Mouse (Mus musculus): ENCODE results near the gene Tfg. TPM values are rescaled to one million over a fixed set of nuclear protein-coding genes. Genes with fewer than 3 reads are reported as not detected.

Tfg gene
- total RNA-seq, 2 experiments from 2014 or later = 54.2 to 55.3 TPM

GRCm38 (mm10) chr16:56681010-56681645 is 36.1 kb downstream of the Tfg start:
- no peak for DNase-seq (ENCODE audit: low spot score in 2 of 2)
- no peak overlapping the region for H3K4me3 ChIP-seq
- TF ChIP-seq CTCF (conservative IDR thresholded peaks at IDR 0.05) = no peak
- no peak overlapping the region for H3K27ac ChIP-seq

DNA sequence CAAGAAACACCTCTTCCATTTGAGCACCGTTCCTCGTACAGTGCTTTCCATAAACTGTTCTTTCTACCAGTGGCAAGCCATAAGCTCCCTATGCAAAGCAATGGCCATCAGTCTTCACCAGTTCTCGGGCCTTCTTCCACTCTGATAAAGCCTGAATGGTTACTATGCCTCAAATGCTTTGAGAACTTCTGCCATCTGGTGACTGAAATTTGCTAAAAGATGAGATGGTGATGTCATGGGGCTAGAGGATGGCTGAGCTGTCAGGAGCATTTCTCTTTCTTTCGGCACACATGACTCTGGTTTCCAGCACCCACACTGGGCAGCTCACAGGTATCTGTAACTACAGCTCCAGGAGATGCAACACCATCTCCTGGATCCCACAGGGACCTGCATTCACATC is 40.1 kb downstream of the Tfg start:
- H3K4me3 ChIP-seq = no peak overlapping the region
- DNase-seq (ENCODE audit: low spot score in 2 of 2) = peak; percentile 42 to 43
- H3K27ac ChIP-seq = no peak overlapping the region
- peak; percentile 71 for TF ChIP-seq CTCF (conservative IDR thresholded peaks at IDR 0.05)

GRCm38 (mm10) chr16:56673420-56673819 is 43.8 kb downstream of the Tfg start:
- Histone ChIP-seq H3K4me3 (no peak overlapping the region), H3K27ac (no peak overlapping the region)
- TF ChIP-seq CTCF (conservative IDR thresholded peaks at IDR 0.05) = no peak
- no peak for DNase-seq (ENCODE audit: low spot score in 2 of 2)

DNA sequence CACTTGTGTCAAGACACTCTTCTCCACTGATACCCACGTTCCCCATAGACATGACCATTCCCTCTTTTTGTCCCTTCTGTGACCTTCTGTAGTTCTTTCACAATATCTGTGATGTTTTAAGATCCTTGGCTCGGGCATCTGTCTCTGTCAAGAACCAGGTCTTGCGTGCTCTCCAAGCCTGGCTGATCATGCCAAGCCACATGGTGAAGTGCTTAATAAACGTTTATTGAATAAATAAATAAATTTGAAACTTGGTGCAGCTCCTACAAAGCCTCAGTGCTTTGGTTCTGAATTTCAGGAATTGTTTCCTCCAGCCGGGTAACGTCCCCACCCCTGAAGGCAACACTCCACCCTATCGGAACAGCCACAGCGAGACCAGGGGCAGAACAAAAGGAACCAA is 46.3 kb downstream of the Tfg start:
- no peak for TF ChIP-seq CTCF (conservative IDR thresholded peaks at IDR 0.05)
- no peak overlapping the region for H3K4me3 ChIP-seq
- no peak overlapping the region for H3K27ac ChIP-seq
- DNase-seq (ENCODE audit: low spot score in 2 of 2) = no peak

DNA sequence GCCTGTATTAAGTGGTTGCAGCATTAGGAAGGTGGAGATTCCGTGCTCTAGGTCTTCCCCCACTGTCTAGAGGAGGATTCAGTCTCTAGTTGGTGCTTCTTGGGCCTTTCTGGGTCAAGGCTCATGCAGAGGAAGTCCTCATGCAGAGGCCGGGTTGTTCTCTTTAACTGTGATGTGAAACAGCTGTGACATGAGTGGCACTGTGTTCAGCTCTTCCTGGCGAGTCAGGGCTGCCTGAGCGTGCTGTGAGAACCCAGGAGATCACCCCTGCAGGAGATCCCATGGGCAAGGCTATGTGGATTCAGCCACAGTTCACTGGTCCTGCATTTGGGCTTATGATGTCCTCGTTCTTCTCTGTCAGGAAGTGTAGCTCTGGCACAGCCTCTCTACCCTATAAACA is 47.7 kb downstream of the Tfg start:
- Histone ChIP-seq H3K27ac (no peak overlapping the region), H3K4me3 (no peak overlapping the region)
- TF ChIP-seq CTCF (conservative IDR thresholded peaks at IDR 0.05) = no peak
- no peak for DNase-seq (ENCODE audit: low spot score in 2 of 2)

GRCm38 (mm10) chr16:56658866-56659265 is 58.4 kb downstream of the Tfg start:
- DNase-seq (ENCODE audit: low spot score in 2 of 2) = no peak
- no peak overlapping the region for H3K27ac ChIP-seq
- TF ChIP-seq CTCF (conservative IDR thresholded peaks at IDR 0.05) = no peak
- no peak overlapping the region for H3K4me3 ChIP-seq

- no peak for TF ChIP-seq CTCF (conservative IDR thresholded peaks at IDR 0.05)
Observed at GRCm38 (mm10) chr16:56655193-56655910, 61.9 kb downstream of the Tfg start.

GRCm38 (mm10) chr16:56646382-56647172 is 70.7 kb downstream of the Tfg start:
- no peak overlapping the region for H3K4me3 ChIP-seq
- H3K27ac ChIP-seq = no peak overlapping the region
- no peak for TF ChIP-seq CTCF (conservative IDR thresholded peaks at IDR 0.05)
- no peak for DNase-seq (ENCODE audit: low spot score in 2 of 2)

More at GRCm38 (mm10) chr16:56655193-56655910, 61.9 kb downstream of the Tfg start:
- DNase-seq (ENCODE audit: low spot score in 2 of 2) = no peak
- H3K27ac ChIP-seq = no peak overlapping the region
- H3K4me3 ChIP-seq = no peak overlapping the region

DNA sequence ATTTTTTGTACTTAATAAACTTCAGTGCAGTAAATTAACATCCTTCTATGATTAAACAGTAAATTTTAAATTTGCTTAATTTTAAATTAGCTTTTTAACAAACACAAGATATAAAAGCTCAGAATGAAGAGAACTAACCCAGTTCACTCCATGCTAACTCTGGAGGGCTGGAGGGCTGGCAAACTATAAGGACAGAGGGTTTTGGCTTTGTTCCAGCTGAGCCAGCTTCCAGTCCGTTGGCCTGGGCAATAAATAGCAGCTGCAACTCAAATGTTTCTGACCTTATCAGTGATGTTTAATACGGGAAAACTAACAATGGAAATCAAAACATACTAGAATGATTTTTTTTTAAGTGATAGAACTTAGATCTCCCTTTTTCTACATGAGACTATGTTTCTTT is 72.0 kb downstream of the Tfg start:
- no peak overlapping the region for H3K4me3 ChIP-seq
- DNase-seq (ENCODE audit: low spot score in 2 of 2) = no peak
- TF ChIP-seq CTCF (conservative IDR thresholded peaks at IDR 0.05) = no peak
- no peak overlapping the region for H3K27ac ChIP-seq

Other genes with a start within 250 kb of the Tfg start
- gene Abi3bp, start 239.6 kb downstream of the Tfg start, total RNA-seq (2021) = under 1 TPM; 0.95 to 0.96 TPM
- not detected for gene Adgrg7, start 78.4 kb upstream of the Tfg start, total RNA-seq (2021)
- gene Tmem45a, start 168.7 kb upstream of the Tfg start, total RNA-seq (2021) = under 1 TPM; 0.38 to 0.64 TPM
- gene Lnp1, start 210.6 kb upstream of the Tfg start, total RNA-seq (2021) = 1 to 10 TPM; 2.0 to 2.1 TPM